Mouse (Mus musculus): ENCODE measurements around the gene Pfkl. TPM values are rescaled to one million over a fixed set of nuclear protein-coding genes. Genes with fewer than 3 reads are reported as not detected.

The Pfkl gene
- polyA plus RNA-seq, 1 experiment from 2014 or later: 78.8 TPM

DNA sequence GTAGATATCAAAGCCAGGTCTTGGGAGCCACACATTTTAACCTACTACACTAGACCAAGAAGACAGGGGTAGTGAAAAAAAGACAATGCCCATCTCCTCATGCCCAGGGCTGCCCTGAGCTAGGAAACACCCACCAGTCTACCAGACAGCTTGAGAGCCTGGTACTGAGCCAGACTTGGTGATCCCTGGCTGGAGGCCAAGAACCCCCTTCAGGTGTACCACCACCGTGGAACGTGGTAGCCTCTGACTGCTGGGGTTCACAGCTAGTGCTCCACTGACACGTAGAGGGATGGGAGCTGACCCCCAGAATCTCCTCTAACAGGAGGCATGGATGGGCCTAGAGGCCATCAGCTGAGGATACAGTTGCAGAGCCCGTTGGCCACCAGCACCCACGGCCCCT, 9.7 kb downstream of the Pfkl start:
- no peak for TF ChIP-seq CTCF (IDR thresholded peaks at IDR 0.05; ENCODE audit: low read depth)
- 92% methylated on average over 5 of the region's 5 CpGs for WGBS
- peaks cover 74% of the 10 kb centered on the region for H3K36me3 ChIP-seq (ENCODE audit: insufficient read depth, low read length)

DNA sequence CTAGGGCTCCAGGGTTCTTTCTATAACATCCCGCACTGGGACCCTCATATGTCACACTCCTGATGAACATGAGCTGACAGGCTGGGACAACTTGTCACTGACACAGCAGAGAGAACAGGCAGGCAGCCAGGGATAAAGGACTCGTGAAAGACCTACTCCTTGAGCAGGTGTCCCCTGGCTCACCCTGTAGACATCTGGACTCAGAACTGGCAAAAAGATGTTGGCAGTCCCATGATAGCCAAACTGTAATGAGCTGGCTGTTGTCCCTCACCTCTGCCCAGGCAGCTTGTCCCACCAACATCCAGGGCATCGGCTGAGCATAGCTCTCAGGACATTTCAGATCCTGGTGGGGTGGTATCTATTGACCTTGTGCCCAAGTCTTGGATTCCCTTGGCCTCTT, 14.2 kb downstream of the Pfkl start:
- TF ChIP-seq CTCF (IDR thresholded peaks at IDR 0.05; ENCODE audit: low read depth): no peak
- H3K27me3 ChIP-seq (ENCODE audit: insufficient read depth, low read length): no peaks in the 10 kb centered on the region
- no peaks in the 10 kb centered on the region for H3K4me1 ChIP-seq (replicated peaks; ENCODE audit: insufficient read depth, low read length)
- H3K9me3 ChIP-seq (replicated peaks; ENCODE audit: low read length): no peaks in the 10 kb centered on the region
- H3K9ac ChIP-seq (ENCODE audit: low read depth, low read length): no peak overlapping the region
- H3K27ac ChIP-seq: no peak overlapping the region
- ATAC-seq (replicated peaks; ENCODE audit: low FRiP score, low read depth) (no peak), DNase-seq (ENCODE audit: low spot score) (no peak)
- peaks cover 75% of the 10 kb centered on the region for H3K36me3 ChIP-seq (ENCODE audit: insufficient read depth, low read length)
- WGBS: 88% methylated on average over 3 of the region's 3 CpGs
- H3K4me2 ChIP-seq (ENCODE audit: low read length): no peak overlapping the region
- H3K4me3 ChIP-seq (replicated peaks; ENCODE audit: low read depth, low read length): no peak overlapping the region

More for the DNA sequence above, 9.7 kb downstream of the Pfkl start:
- H3K9ac ChIP-seq (ENCODE audit: low read depth, low read length): no peak overlapping the region
- H3K9me3 ChIP-seq (replicated peaks; ENCODE audit: low read length): no peaks in the 10 kb centered on the region
- H3K4me2 ChIP-seq (ENCODE audit: low read length): no peak overlapping the region
- DNase-seq (ENCODE audit: low spot score): no peak
- H3K27ac ChIP-seq: no peak overlapping the region
- H3K4me3 ChIP-seq (replicated peaks; ENCODE audit: low read depth, low read length): no peak overlapping the region
- no peaks in the 10 kb centered on the region for H3K4me1 ChIP-seq (replicated peaks; ENCODE audit: insufficient read depth, low read length)
- no peak for ATAC-seq (replicated peaks; ENCODE audit: low FRiP score, low read depth)
- no peaks in the 10 kb centered on the region for H3K27me3 ChIP-seq (ENCODE audit: insufficient read depth, low read length)

DNA sequence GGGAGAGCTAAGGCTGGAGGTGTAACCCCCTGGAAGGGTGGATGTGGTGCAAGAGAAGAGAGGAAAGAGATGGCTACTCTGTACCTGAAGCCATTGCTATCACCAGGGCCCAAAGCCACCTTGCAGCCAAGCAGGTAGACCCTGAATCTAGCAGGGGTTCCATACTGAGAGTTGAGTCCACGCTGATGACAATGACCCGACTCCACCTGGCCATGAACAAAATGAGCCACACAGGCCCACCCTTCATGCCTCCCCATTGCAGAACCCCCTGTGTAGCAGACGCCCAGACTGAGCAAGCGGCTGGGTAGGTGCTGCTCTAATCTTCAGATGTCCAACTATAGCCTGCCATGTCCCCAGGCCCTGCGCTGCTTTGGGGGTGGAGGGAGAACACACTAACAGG, 24.1 kb downstream of the Pfkl start:
- Histone ChIP-seq H3K4me1 (replicated peaks; ENCODE audit: insufficient read depth, low read length) (no peaks in the 10 kb centered on the region), H3K27ac (no peak overlapping the region), H3K4me2 (ENCODE audit: low read length) (no peak overlapping the region), H3K4me3 (replicated peaks; ENCODE audit: low read depth, low read length) (no peak overlapping the region), H3K9ac (ENCODE audit: low read depth, low read length) (no peak overlapping the region), H3K36me3 (ENCODE audit: insufficient read depth, low read length) (peaks cover 36% of the 10 kb centered on the region), H3K9me3 (replicated peaks; ENCODE audit: low read length) (no peaks in the 10 kb centered on the region), H3K27me3 (ENCODE audit: insufficient read depth, low read length) (no peaks in the 10 kb centered on the region)
- TF ChIP-seq CTCF (IDR thresholded peaks at IDR 0.05; ENCODE audit: low read depth): no peak
- 81% methylated on average over 5 of the region's 5 CpGs for whole genome bisulfite sequencing
- DNase-seq (ENCODE audit: low spot score): no peak
- no peak for ATAC-seq (replicated peaks; ENCODE audit: low FRiP score, low read depth)

DNA sequence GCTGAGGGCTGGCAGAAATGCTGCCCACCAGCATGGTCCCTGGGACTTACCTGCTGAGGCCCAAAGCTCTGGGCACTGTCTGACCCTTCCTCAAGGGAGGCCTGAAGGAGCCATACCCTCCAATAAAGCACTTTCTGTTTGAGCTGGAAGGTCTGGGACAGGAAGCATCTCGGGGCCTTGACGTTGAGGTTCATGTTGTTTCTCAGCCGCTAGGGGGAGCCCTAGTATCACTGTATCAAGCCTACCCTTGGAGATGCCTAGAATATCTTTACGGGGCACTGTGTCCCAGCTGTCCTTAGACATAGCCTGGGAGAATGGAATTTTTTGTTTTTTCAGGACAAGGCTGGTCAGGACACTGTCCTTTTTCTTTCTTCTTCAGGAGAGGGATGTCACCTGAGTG, 25.2 kb downstream of the Pfkl start:
- H3K27me3 ChIP-seq (ENCODE audit: insufficient read depth, low read length): no peaks in the 10 kb centered on the region
- no peak overlapping the region for H3K4me2 ChIP-seq (ENCODE audit: low read length)
- H3K4me1 ChIP-seq (replicated peaks; ENCODE audit: insufficient read depth, low read length): no peaks in the 10 kb centered on the region
- no peak overlapping the region for H3K9ac ChIP-seq (ENCODE audit: low read depth, low read length)
- no peaks in the 10 kb centered on the region for H3K9me3 ChIP-seq (replicated peaks; ENCODE audit: low read length)
- ATAC-seq (replicated peaks; ENCODE audit: low FRiP score, low read depth): peak; percentile 61
- no peak overlapping the region for H3K27ac ChIP-seq
- TF ChIP-seq CTCF (IDR thresholded peaks at IDR 0.05; ENCODE audit: low read depth): peak; percentile 91
- H3K36me3 ChIP-seq (ENCODE audit: insufficient read depth, low read length): peaks cover 25% of the 10 kb centered on the region
- WGBS: 1% methylated on average over 4 of the region's 4 CpGs
- DNase-seq (ENCODE audit: low spot score): peak; percentile 94
- H3K4me3 ChIP-seq (replicated peaks; ENCODE audit: low read depth, low read length): no peak overlapping the region

DNA sequence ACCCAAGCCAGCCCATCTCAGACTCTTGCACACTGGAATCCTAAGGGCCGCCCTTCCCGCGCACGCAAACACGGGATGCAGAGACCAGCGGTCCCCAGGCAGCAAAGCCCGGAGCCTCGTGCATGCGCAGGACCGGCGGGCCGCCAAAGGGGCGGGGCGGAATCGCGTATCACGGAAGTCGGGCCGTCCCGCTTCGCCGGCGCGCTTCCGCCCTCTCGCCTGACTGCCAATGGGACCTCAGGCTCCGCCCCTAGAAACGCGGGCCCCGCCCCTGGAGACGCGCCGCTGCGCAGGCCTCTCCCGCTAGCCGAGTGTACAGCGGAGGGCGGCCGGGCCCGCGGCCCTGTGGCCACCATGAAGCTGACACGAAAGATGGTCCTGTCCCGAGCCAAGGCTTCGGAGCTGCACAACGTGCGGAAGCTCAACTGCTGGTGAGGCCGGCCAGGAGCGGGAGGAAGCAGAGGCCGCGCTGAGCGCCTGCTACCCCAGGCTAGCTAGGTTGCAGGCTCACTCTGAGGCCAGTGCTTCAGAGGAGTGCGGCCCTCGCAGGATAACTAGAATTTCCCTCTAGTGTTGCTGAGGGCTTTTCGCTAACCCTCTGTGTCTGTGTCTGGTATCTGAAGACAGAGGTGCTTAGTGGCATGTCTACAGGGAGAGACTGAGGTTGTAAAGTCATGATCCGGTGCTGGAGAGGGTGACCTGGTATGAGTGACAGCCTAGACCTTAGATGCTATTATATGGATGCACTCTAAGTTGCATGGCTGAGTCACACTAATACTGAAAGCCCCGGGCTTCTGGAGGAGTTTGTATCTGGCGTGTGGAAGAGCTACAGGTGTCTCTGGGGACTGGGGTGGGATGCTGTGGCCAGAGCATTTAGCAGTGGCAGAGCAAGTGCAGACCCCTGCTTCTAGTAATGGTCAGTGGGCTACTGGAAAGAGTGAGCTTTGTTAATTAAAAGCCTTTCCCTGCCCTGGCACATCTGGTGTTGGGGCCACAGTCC, 31.2 kb downstream of the Pfkl start, which contains the start of gene 1810043G02Rik:
Gene 1810043G02Rik, plus strand, starts transcription at position 174 of the 1,000 bp plus-strand sequence.
- DNase-seq (ENCODE audit: low spot score) (peak; percentile 97), ATAC-seq (replicated peaks; ENCODE audit: low FRiP score, low read depth) (peak; percentile 96)
- TF ChIP-seq CTCF (IDR thresholded peaks at IDR 0.05; ENCODE audit: low read depth): no peak
- WGBS: 1% methylated on average over 50 of the region's 57 CpGs
- no peaks in the 10 kb centered on the region for H3K9me3 ChIP-seq (replicated peaks; ENCODE audit: low read length)
- no peaks in the 10 kb centered on the region for H3K27me3 ChIP-seq (ENCODE audit: insufficient read depth, low read length)
- H3K4me3 ChIP-seq (replicated peaks; ENCODE audit: low read depth, low read length): peak within 1 kb of the TSS; percentile 56
- no peaks in the 10 kb centered on the region for H3K36me3 ChIP-seq (ENCODE audit: insufficient read depth, low read length)
- peak within 1 kb of the TSS; percentile 59 for H3K4me2 ChIP-seq (ENCODE audit: low read length)
- no peak within 1 kb of the TSS for H3K27ac ChIP-seq
- H3K9ac ChIP-seq (ENCODE audit: low read depth, low read length): peak within 1 kb of the TSS; percentile 70
- H3K4me1 ChIP-seq (replicated peaks; ENCODE audit: insufficient read depth, low read length): 0 out of 2 replicates have a peak, but pooled peaks cover 3% of the 10 kb centered on the region

DNA sequence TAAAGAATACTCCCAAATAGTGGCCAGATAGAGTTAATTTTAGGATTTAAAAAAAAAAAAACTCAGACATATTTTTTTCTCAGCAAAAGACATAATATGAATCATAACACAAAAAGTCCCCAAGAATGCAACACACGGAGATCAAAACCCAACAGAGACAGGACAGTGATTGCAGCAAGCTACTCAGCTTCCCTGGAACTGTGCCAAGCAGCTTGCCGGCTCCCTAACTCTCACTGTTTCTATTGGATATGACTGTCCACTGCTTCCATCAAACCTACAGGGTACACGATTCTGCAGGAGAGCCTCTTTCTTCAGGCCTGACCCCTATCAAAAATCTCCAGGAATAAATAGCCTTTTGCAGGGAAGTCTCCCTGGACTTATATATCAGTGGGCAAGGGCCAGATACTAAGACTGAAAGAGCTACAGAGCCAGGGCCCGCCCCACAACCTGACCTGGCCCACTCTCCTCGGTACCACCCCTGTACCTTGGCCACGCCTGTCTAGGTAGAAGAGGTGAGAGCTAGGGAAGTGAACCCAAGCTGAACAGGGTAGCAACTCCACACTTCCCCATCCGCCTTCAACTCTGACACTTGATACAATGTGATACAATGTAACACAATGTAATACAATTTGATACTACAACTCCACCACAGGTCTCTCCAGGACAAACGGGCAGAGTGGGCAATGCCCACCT, 33.3 kb downstream of the Pfkl start:
- Histone ChIP-seq H3K4me1 (replicated peaks; ENCODE audit: insufficient read depth, low read length) (0 out of 2 replicates have a peak, but pooled peaks cover 3% of the 10 kb centered on the region), H3K4me3 (replicated peaks; ENCODE audit: low read depth, low read length) (no peak overlapping the region), H3K9me3 (replicated peaks; ENCODE audit: low read length) (no peaks in the 10 kb centered on the region), H3K36me3 (ENCODE audit: insufficient read depth, low read length) (no peaks in the 10 kb centered on the region), H3K27me3 (ENCODE audit: insufficient read depth, low read length) (no peaks in the 10 kb centered on the region), H3K27ac (no peak overlapping the region), H3K4me2 (ENCODE audit: low read length) (no peak overlapping the region), H3K9ac (ENCODE audit: low read depth, low read length) (no peak overlapping the region)
- ATAC-seq (replicated peaks; ENCODE audit: low FRiP score, low read depth) (no peak), DNase-seq (ENCODE audit: low spot score) (no peak)
- WGBS: 65% methylated on average over 8 of the region's 8 CpGs
- no peak for TF ChIP-seq CTCF (IDR thresholded peaks at IDR 0.05; ENCODE audit: low read depth)

Data from kidney, postnatal 0 days (tissue).